Mouse (Mus musculus) ovary, postnatal 14 days (tissue): Measurements from ENCODE around the gene Gm49630.
"Not testable (repeated sequence)": the region's sequence is repeated elsewhere in the genome, so short reads cannot be mapped to it uniquely, and the experiment has no call there.

Experiments used
- DNase-seq: peaks from one replicate; pipeline ENCODE4 v3.0.0; 2022; ENCODE audit warnings: low spot score

Gene Gm49630

GRCm38 (mm10) chr17:7371879-7372278 lies at the start of gene Gm49630:
Gene Gm49630 (minus strand): TSS chr17:7371979.
- not testable (repeated sequence) for DNase-seq

DNA sequence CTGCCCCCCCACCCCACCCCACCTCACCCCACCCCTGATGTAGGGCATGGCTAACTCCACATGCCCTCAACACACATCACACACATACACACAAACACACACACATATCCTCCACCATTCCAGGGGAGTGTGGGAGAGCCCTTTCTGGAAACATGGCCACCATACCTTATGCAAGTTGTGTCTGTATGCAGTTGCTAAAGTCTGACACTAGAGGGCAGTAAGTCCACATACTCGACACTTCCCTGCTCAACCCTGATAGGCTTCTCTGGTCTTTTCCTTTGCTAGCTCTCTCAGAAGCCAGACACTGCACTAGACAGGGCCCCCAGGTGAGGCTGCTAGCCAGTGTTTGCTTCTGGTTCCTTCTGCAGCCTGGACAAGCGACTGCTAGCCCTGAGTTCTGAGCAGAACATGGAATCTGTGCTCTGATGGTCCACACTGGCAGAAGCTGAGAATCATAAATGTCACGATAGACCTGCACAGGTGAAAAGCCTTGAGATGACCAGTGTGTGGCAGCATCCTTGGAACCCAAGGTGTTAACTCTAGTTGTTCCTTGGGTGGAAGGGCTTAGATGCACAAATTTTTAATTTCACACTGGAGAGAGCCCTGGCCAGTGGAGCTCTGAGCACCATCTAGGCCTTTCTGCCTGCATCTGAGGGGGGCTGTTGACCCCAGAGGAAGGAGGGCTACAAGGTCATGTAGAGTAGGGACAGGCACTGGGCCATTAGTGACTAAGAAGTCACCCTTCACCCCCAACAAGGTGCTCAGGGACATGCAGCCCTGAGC lies 48.6 kb upstream of the Gm49630 start:
- not testable (repeated sequence) for DNase-seq

DNA sequence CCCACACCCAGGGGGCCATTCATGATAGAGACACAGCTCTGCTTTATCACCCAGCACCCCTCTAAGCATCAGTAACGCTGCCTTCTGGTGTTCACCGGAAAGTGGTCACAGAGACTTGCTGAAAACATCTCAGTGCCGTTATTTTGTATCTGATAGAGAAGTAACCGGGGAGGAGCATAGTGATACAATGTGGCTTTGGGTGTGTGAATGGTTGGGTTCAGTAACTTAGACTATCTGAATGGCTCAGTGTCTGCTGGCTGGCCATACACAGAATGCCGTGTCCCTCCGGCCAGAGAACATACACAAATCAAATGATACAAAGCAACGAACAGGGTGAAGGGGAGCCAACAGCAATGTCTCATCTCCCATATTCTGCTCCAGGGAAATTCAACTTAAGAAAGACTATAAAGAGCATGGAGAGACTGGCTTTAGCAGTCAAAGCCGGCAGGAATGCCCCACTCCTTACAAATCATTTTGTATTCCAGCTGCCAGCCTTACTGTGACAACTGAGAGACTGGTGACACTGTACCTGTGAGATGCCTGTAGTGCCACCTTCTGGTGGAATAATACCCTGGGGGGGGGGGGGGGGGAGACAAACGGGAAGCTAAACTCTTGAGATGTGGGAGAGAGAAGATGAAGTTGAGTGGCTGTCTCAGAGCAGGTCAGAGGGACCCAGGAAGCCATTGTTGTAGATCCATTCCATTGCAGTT lies 43.0 kb upstream of the Gm49630 start:
- DNase-seq: not testable (repeated sequence)

DNA sequence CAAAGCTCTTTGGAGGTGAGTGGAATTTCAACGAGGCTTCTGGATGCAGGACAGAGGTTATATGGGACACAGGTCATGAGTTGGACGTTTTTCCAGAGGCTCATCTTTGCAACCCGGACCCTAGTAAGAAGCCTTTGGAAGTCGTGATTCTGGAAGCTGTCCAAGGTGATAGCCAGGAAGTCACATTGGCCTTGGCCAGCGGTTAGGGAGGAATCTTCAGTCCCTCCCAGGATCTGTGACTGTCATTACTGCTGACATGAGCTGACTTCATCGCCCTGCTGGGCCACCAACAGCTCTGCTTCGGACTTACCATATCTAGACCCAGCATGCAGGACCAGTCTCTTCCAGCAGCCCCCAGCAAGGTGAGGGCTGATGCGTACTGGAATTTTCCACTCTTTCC lies 41.6 kb upstream of the Gm49630 start:
- DNase-seq: not testable (repeated sequence)

- not testable (repeated sequence) for DNase-seq
Measured at GRCm38 (mm10) chr17:7399770-7400169, 28.0 kb upstream of the Gm49630 start.

DNA sequence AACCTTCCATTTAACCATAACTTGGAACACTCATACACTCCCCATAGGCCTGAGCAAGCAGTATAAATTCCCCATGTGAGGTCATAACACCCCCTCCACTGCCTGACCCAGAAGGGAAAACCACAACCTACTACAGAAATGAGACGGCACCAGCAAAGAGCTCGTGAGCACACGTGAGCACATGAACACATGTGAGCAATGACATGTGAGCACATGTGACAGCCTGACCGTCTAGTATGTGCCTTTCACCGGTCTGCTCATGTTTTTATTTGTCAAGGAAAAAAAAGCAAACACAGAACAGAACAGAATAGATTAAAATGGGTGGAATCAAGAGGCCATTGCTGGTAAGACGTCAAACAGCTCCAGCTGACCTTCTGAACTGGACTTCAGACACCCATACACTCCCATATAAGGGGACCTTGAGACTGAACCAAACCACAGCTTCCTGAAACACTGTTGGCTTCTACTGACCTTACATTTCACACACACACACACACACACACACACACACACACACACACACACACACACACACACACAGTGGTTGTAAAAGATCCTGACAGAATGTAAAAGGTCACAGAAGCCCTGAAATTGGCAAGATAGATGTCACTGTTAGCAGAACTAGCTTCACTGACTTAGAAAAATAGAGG lies 26.5 kb upstream of the Gm49630 start:
- DNase-seq: not testable (repeated sequence)

DNA sequence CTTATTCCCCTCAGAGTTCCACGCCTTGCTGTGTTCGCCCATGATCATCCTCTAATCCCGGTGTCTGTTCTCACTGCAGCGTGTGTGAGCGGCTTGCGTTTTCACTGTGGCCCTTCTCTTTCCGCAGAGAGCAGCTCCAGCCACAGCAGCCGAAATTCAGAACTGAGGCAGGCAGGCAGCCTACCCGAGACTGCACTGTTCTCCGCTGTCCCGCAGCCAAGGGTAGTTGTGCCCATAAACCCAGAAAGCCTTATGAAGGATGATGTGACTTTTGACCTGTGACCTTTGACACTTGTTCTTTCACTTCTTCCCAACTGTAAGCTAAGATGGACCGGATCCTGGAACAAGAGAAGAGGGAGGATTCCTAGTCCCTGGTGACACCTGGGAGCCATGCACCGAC lies 25.3 kb upstream of the Gm49630 start:
- not testable (repeated sequence) for DNase-seq

GRCm38 (mm10) chr17:7396288-7396687 lies 24.5 kb upstream of the Gm49630 start:
- not testable (repeated sequence) for DNase-seq

GRCm38 (mm10) chr17:7395671-7396070 lies 23.9 kb upstream of the Gm49630 start:
- not testable (repeated sequence) for DNase-seq

GRCm38 (mm10) chr17:7395116-7395515 lies 23.3 kb upstream of the Gm49630 start:
- not testable (repeated sequence) for DNase-seq

GRCm38 (mm10) chr17:7389898-7390297 lies 18.1 kb upstream of the Gm49630 start:
- DNase-seq: not testable (repeated sequence)

- not testable (repeated sequence) for DNase-seq
Measured at GRCm38 (mm10) chr17:7388958-7389356, 17.2 kb upstream of the Gm49630 start.

- not testable (repeated sequence) for DNase-seq
Measured at GRCm38 (mm10) chr17:7388341-7388957, 16.7 kb upstream of the Gm49630 start.

DNA sequence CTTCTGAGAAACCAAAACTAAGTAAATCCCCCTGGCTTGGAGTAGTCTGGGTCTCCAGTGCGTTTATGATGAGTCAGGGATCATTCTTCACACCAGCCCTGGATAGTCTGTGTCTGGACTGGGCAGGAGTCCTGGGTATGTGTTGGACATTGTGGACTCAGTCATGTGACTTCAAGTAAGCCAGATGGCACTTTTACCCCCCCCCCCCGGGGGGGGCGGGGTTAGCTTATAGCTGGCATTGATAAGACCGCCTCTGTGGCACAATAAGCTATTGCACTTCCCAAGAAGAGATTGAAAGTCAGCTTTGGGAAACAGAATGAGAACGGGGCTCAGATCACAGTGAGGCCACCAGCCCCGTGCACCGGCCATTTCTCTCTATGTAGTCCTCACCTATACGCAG lies 14.2 kb upstream of the Gm49630 start:
- not testable (repeated sequence) for DNase-seq

- DNase-seq: not testable (repeated sequence)
Measured at GRCm38 (mm10) chr17:7385364-7385763, 13.6 kb upstream of the Gm49630 start, which contains the start of gene Unc93a2. Gene Unc93a2 (minus strand): TSS chr17:7385464.

DNA sequence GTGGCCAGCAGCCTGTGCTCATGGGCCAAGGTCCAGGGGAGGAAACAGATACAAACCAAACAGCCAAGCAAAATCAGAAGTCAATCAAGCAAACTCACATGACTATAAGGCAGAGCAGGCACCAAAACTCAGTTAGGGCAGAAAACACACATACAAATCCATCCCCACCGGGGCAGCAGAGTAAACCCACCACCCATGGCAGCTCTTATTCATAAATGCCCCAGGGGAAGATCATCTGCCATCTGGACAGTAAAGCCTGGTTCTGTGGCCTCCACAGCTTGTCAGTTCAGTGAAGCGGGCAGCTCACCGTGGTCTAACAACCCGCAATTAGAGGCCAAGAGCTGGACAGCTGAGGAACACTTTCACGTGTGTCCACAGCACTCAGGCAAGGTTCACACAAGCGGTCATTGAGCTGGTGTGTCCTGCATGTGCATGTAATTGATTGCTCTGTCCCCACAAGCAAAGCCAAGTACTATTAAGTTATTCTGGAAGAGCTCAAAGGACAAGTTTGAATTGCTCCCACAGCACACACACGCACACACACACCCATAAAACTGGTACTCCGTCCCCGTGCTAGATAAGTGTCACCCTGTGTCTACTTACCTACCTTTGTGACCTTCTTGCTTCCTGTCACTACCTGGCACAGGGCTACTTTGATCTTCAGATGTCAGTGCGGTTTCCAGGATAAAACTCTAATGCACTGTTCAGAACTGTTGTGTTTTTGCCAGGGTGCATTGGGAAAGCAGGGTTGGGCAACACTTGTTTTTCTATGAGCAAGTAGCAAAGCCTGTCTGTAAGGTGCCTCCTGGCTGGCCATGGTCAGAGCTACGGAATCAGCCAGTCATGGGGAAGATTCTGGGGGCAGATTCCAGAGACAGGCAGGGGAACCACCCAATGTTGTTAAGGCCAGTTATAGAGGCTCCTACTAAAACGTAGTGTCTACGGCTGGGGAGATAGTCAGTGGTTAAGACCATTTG lies 11.7 kb upstream of the Gm49630 start:
- DNase-seq: not testable (repeated sequence)

DNA sequence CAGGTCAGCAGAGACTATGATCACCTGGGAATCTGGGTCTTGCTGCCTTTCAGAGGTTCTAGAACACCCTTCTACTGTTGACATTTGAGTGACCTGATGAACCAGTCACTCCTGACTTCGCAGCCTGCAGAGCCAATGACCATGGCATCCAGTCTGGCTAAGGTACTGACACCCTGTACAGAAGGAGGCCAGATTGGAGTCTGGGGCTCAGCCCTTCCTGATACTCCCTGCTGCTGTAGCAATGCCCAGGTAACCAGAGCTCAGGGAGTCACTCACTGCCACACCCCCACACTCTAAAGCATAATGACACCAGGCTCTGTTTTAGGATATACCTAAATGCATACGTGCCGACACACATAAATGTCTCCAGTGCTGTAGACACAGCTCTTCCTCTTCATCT lies 10.9 kb upstream of the Gm49630 start:
- DNase-seq: not testable (repeated sequence)

GRCm38 (mm10) chr17:7377907-7378306 lies 6.1 kb upstream of the Gm49630 start:
- DNase-seq: not testable (repeated sequence)

GRCm38 (mm10) chr17:7376951-7377700 lies 5.3 kb upstream of the Gm49630 start:
- not testable (repeated sequence) for DNase-seq

- DNase-seq: not testable (repeated sequence)
Measured at GRCm38 (mm10) chr17:7369401-7369800, 2.4 kb downstream of the Gm49630 start.
